Mouse (Mus musculus) gastrocnemius, adult 2 months (tissue): ENCODE data around the gene Ncoa1. TPM values are rescaled to one million over a fixed set of nuclear protein-coding genes. Genes with fewer than 3 reads are reported as not detected.

Experiments
- DNase-seq: peaks from one replicate; pipeline ENCODE4 v3.0.0; 2022
- H3K27ac ChIP-seq: fragments of 200-600 bp; 2 replicates; pipeline ENCODE4 v1.8.1; 2022; ENCODE audit warnings: mild to moderate bottlenecking
- H3K4me3 ChIP-seq: fragments of 200-600 bp; 2 replicates; pipeline ENCODE4 v1.8.1; 2022; ENCODE audit warnings: mild to moderate bottlenecking, moderate library complexity
- CTCF ChIP-seq: fragments of 200-600 bp; IDR thresholded peaks from 2 replicates; pipeline ENCODE4 v1.8.1; 2022; ENCODE audit warnings: antibody characterized with exemption, mild to moderate bottlenecking, moderate library complexity
- intact Hi-C: fragments of 180-260 bp; cut with DNase I; formaldehyde crosslinking; loops from one replicate; pipeline ENCODE4 v1.15.1; 2025
- total RNA-seq, 2 experiments: library from RNA; stranded (reverse); gene quantifications; 2 replicates each; pipeline ENCODE4 v1.2.3; 2021

The Ncoa1 gene
- total RNA-seq, 2 experiments from 2014 or later = 26.1 to 26.6 TPM

- Histone ChIP-seq H3K4me3 (no peak overlapping the region), H3K27ac (no peak overlapping the region)
- intact Hi-C loops = no loop called here
- DNase-seq = no peak
- no peak for TF ChIP-seq CTCF
These were observed 23.5 kb upstream of the Ncoa1 start for GRCm38 (mm10) chr12:4500516-4500915.

GRCm38 (mm10) chr12:4499651-4500175 is 22.7 kb upstream of the Ncoa1 start:
- DNase-seq = no peak
- intact Hi-C loops = no loop called here
- Histone ChIP-seq H3K4me3 (no peak overlapping the region), H3K27ac (no peak overlapping the region)
- no peak for TF ChIP-seq CTCF

GRCm38 (mm10) chr12:4488411-4488810 is 11.4 kb upstream of the Ncoa1 start:
- DNase-seq = peak; percentile 82
- intact Hi-C loops = no loop called here
- Histone ChIP-seq H3K4me3 (no peak overlapping the region), H3K27ac (no peak overlapping the region)
- TF ChIP-seq CTCF = no peak

- H3K27ac ChIP-seq = no peak overlapping the region
- no peak for TF ChIP-seq CTCF
- no peak overlapping the region for H3K4me3 ChIP-seq
- intact Hi-C loops = no loop called here
- DNase-seq = no peak
These were observed 6.4 kb upstream of the Ncoa1 start for GRCm38 (mm10) chr12:4483386-4483785.

- Histone ChIP-seq H3K27ac (no peak overlapping the region), H3K4me3 (no peak overlapping the region)
- intact Hi-C loops = no loop called here
- TF ChIP-seq CTCF = no peak
- DNase-seq = no peak
These were observed 4.7 kb upstream of the Ncoa1 start for GRCm38 (mm10) chr12:4481687-4482086.

GRCm38 (mm10) chr12:4480250-4480649 is 3.3 kb upstream of the Ncoa1 start:
- no peak for DNase-seq
- TF ChIP-seq CTCF = no peak
- Histone ChIP-seq H3K4me3 (no peak overlapping the region), H3K27ac (no peak overlapping the region)
- intact Hi-C loops = no loop called here

- no peak for DNase-seq
- intact Hi-C loops = loop anchor here (10.0 kb wide), 1 partner anchor 145 kb away; no protein-coding TSS in a partner anchor
- TF ChIP-seq CTCF = no peak
These were observed 2.3 kb upstream of the Ncoa1 start for GRCm38 (mm10) chr12:4479171-4479881.

GRCm38 (mm10) chr12:4477941-4478795 is 1.2 kb upstream of the Ncoa1 start:
- TF ChIP-seq CTCF = no peak
- no peak for DNase-seq
- peak overlapping the region; percentile 99; the same call in 1 of the 2 replicates for H3K4me3 ChIP-seq
- intact Hi-C loops = loop anchor here (2.0 to 10.0 kb wide), 2 partner anchors 45 to 143 kb away; no protein-coding TSS in a partner anchor
- H3K27ac ChIP-seq = peak overlapping the region; percentile 89

More at GRCm38 (mm10) chr12:4479171-4479881, 2.3 kb upstream of the Ncoa1 start:
- no peak overlapping the region for H3K27ac ChIP-seq
- H3K4me3 ChIP-seq = no peak overlapping the region

GRCm38 (mm10) chr12:4476291-4476831 is 621 bp downstream of the Ncoa1 start:
- Histone ChIP-seq H3K4me3 (peak overlapping the region; percentile 99), H3K27ac (peak overlapping the region; percentile 96)
- intact Hi-C loops = loop anchor here (2.0 to 10.0 kb wide), 2 partner anchors 46 to 142 kb away; no protein-coding TSS in a partner anchor
- DNase-seq = peak; percentile 74
- TF ChIP-seq CTCF = peak; percentile 17; the same call in 1 of the 2 replicates

- Histone ChIP-seq H3K27ac (peak overlapping the region; percentile 96), H3K4me3 (peak overlapping the region; percentile 99)
- DNase-seq = no peak
- TF ChIP-seq CTCF = no peak
- intact Hi-C loops = loop anchor here (2.0 to 10.0 kb wide), 2 partner anchors 73 to 141 kb away; no protein-coding TSS in a partner anchor
These were observed 1.6 kb downstream of the Ncoa1 start for GRCm38 (mm10) chr12:4475251-4475993.

GRCm38 (mm10) chr12:4469115-4469514 is 7.9 kb downstream of the Ncoa1 start:
- TF ChIP-seq CTCF = no peak
- intact Hi-C loops = no loop called here

GRCm38 (mm10) chr12:4463701-4464100 is 13.3 kb downstream of the Ncoa1 start:
- intact Hi-C loops = no loop called here
- TF ChIP-seq CTCF = no peak
- Histone ChIP-seq H3K27ac (no peak overlapping the region), H3K4me3 (no peak overlapping the region)
- no peak for DNase-seq

More at GRCm38 (mm10) chr12:4469115-4469514, 7.9 kb downstream of the Ncoa1 start:
- no peak overlapping the region for H3K27ac ChIP-seq
- H3K4me3 ChIP-seq = no peak overlapping the region
- no peak for DNase-seq
